Mouse (Mus musculus): ENCODE data around the gene Donson.

- TF ChIP-seq CTCF (IDR thresholded peaks at IDR 0.05; ENCODE audit: insufficient read depth, low read length) (no peak), POLR2A (IDR thresholded peaks at IDR 0.05; ENCODE audit: borderline replicate concordance, extremely low read depth, low read depth, low read length) (no peak)
These were observed 42.5 kb downstream of the Donson start for GRCm38 (mm10) chr16:91645995-91646602.
